Mouse (Mus musculus) embryonic facial prominence, embryonic 10.5 days (tissue): ENCODE results near the gene Intu. TPM values are rescaled to one million over a fixed set of nuclear protein-coding genes. Genes with fewer than 3 reads are reported as not detected.

ENCODE experiments used
- DNase-seq: peaks from one replicate; pipeline ENCODE4 v3.0.0-alpha.2; 2017; ENCODE audit warnings: low spot score
- H3K27ac ChIP-seq: fragments of 300-500 bp; sonication (generic); replicated peaks from 2 replicates; pipeline ENCODE4 v1.5.1; 2016; ENCODE audit warnings: mild to moderate bottlenecking
- H3K27me3 ChIP-seq: fragments of 300-500 bp; sonication (generic); replicated peaks from 2 replicates; pipeline ENCODE4 v1.6.1; 2016; ENCODE audit warnings: low read depth, mild to moderate bottlenecking; ENCODE audit not compliant: poor library complexity, severe bottlenecking
- H3K36me3 ChIP-seq: fragments of 300-500 bp; sonication (generic); replicated peaks from 2 replicates; pipeline ENCODE4 v1.6.1; 2016; ENCODE audit warnings: mild to moderate bottlenecking, moderate library complexity
- H3K4me1 ChIP-seq: fragments of 300-500 bp; sonication (generic); 2 replicates; pipeline ENCODE4 v1.6.1; 2016
- H3K4me3 ChIP-seq: fragments of 300-500 bp; sonication (generic); 2 replicates; pipeline ENCODE4 v1.5.1; 2016; ENCODE audit warnings: mild to moderate bottlenecking, moderate library complexity
- H3K9me3 ChIP-seq: fragments of 300-500 bp; sonication (generic); 2 replicates; pipeline ENCODE4 v1.6.1; 2016; ENCODE audit warnings: mild to moderate bottlenecking
- WGBS: fragments of 180-500 bp; shearing (Covaris S2); methylation state at CpG from one replicate; pipeline ENCODE4 v1.1.7; 2016; 5-methylcytosine and 5-hydroxymethylcytosine counted together
- polyA plus RNA-seq: library from polyadenylated mRNA; unstranded; fragments of >200 nt; fragmentation: Nextera tagmentation; extraction: Ambion mirVana; gene quantifications from 2 replicates; pipeline ENCODE4 v1.2.1, GENCODE M21; 2016

Intu gene
- polyA plus RNA-seq, 1 experiment from 2014 or later = 6.0 TPM

- H3K36me3 ChIP-seq = peaks cover 45% of the 10 kb centered on the region
- no peak overlapping the region for H3K4me3 ChIP-seq
- no peak for DNase-seq
- H3K27me3 ChIP-seq = no peaks in the 10 kb centered on the region
- 86% methylated on average over 8 of the region's 8 CpGs for WGBS
- H3K27ac ChIP-seq = no peak overlapping the region
- H3K9me3 ChIP-seq = no peaks in the 10 kb centered on the region
- H3K4me1 ChIP-seq = no peaks in the 10 kb centered on the region
Observed at GRCm38 (mm10) chr3:40666861-40667719, 136.0 kb downstream of the Intu start.

- no peaks in the 10 kb centered on the region for H3K9me3 ChIP-seq
- 74% methylated on average over 6 of the region's 6 CpGs for WGBS
- no peak overlapping the region for H3K27ac ChIP-seq
- H3K4me3 ChIP-seq = no peak overlapping the region
- H3K27me3 ChIP-seq = no peaks in the 10 kb centered on the region
- peaks cover 33% of the 10 kb centered on the region for H3K36me3 ChIP-seq
- DNase-seq = no peak
- H3K4me1 ChIP-seq = peaks cover 3% of the 10 kb centered on the region; the same call in 1 of the 2 replicates
Observed at GRCm38 (mm10) chr3:40668889-40669288, 137.8 kb downstream of the Intu start.

- no peaks in the 10 kb centered on the region for H3K27me3 ChIP-seq
- H3K36me3 ChIP-seq = peaks cover 30% of the 10 kb centered on the region
- 91% methylated on average over 3 of the region's 3 CpGs for WGBS
- H3K4me3 ChIP-seq = no peak overlapping the region
- no peaks in the 10 kb centered on the region for H3K9me3 ChIP-seq
- no peak overlapping the region for H3K27ac ChIP-seq
- H3K4me1 ChIP-seq = peaks cover 6% of the 10 kb centered on the region
- no peak for DNase-seq
Observed at GRCm38 (mm10) chr3:40669395-40669794, 138.3 kb downstream of the Intu start.

- Histone ChIP-seq H3K36me3 (no peaks in the 10 kb centered on the region; the same call in 1 of the 2 replicates), H3K4me1 (peaks cover 27% of the 10 kb centered on the region), H3K4me3 (no peak overlapping the region), H3K27me3 (no peaks in the 10 kb centered on the region), H3K27ac (no peak overlapping the region), H3K9me3 (no peaks in the 10 kb centered on the region)
- whole genome bisulfite sequencing = 69% methylated on average over 1 of the region's 1 CpGs
- DNase-seq = no peak
Observed at GRCm38 (mm10) chr3:40673515-40673914, 142.4 kb downstream of the Intu start.

GRCm38 (mm10) chr3:40674873-40675405 is 143.9 kb downstream of the Intu start:
- no peak for DNase-seq
- peaks cover 27% of the 10 kb centered on the region for H3K4me1 ChIP-seq
- H3K9me3 ChIP-seq = no peaks in the 10 kb centered on the region
- H3K4me3 ChIP-seq = no peak overlapping the region
- H3K27ac ChIP-seq = no peak overlapping the region
- no peaks in the 10 kb centered on the region for H3K27me3 ChIP-seq
- 30% methylated on average over 8 of the region's 8 CpGs for WGBS
- H3K36me3 ChIP-seq = peaks cover 3% of the 10 kb centered on the region; the same call in 1 of the 2 replicates

- WGBS = 22% methylated on average over 1 of the region's 1 CpGs
- H3K4me3 ChIP-seq = no peak overlapping the region
- no peaks in the 10 kb centered on the region for H3K9me3 ChIP-seq
- H3K27me3 ChIP-seq = no peaks in the 10 kb centered on the region
- no peak for DNase-seq
- H3K27ac ChIP-seq = no peak overlapping the region
- H3K36me3 ChIP-seq = peaks cover 14% of the 10 kb centered on the region
- H3K4me1 ChIP-seq = peaks cover 38% of the 10 kb centered on the region
Observed at GRCm38 (mm10) chr3:40678856-40679255, 147.8 kb downstream of the Intu start.

GRCm38 (mm10) chr3:40682404-40682803 is 151.3 kb downstream of the Intu start:
- DNase-seq = no peak
- peaks cover 40% of the 10 kb centered on the region for H3K4me1 ChIP-seq
- H3K27me3 ChIP-seq = no peaks in the 10 kb centered on the region
- no peak overlapping the region for H3K4me3 ChIP-seq
- no peaks in the 10 kb centered on the region for H3K9me3 ChIP-seq
- H3K36me3 ChIP-seq = peaks cover 14% of the 10 kb centered on the region
- no peak overlapping the region for H3K27ac ChIP-seq
- WGBS = 66% methylated on average over 11 of the region's 11 CpGs

- H3K4me3 ChIP-seq = no peak overlapping the region
- WGBS = 90% methylated on average over 18 of the region's 18 CpGs
- H3K9me3 ChIP-seq = no peaks in the 10 kb centered on the region
- no peak for DNase-seq
- peaks cover 46% of the 10 kb centered on the region for H3K4me1 ChIP-seq
- no peaks in the 10 kb centered on the region for H3K27me3 ChIP-seq
- peak overlapping the region; percentile 57; the same call in 1 of the 2 replicates for H3K27ac ChIP-seq
- H3K36me3 ChIP-seq = peaks cover 20% of the 10 kb centered on the region
Observed at GRCm38 (mm10) chr3:40683171-40683570, 152.1 kb downstream of the Intu start.

GRCm38 (mm10) chr3:40685855-40686515 is 154.9 kb downstream of the Intu start:
- peak; percentile 67 for DNase-seq
- Histone ChIP-seq H3K4me1 (peaks cover 38% of the 10 kb centered on the region), H3K27me3 (no peaks in the 10 kb centered on the region), H3K9me3 (no peaks in the 10 kb centered on the region), H3K36me3 (peaks cover 24% of the 10 kb centered on the region), H3K27ac (peak overlapping the region; percentile 62), H3K4me3 (no peak overlapping the region)
- WGBS = 9% methylated on average over 3 of the region's 3 CpGs

GRCm38 (mm10) chr3:40686836-40687235 is 155.8 kb downstream of the Intu start:
- WGBS = 18% methylated on average over 9 of the region's 9 CpGs
- peaks cover 24% of the 10 kb centered on the region for H3K36me3 ChIP-seq
- no peak overlapping the region for H3K4me3 ChIP-seq
- no peaks in the 10 kb centered on the region for H3K27me3 ChIP-seq
- no peak for DNase-seq
- peak overlapping the region; percentile 62 for H3K27ac ChIP-seq
- H3K4me1 ChIP-seq = peaks cover 38% of the 10 kb centered on the region
- H3K9me3 ChIP-seq = no peaks in the 10 kb centered on the region

- peak; percentile 18 for DNase-seq
- Histone ChIP-seq H3K9me3 (no peaks in the 10 kb centered on the region), H3K4me1 (peaks cover 34% of the 10 kb centered on the region), H3K36me3 (peaks cover 27% of the 10 kb centered on the region), H3K27me3 (no peaks in the 10 kb centered on the region), H3K27ac (no peak overlapping the region), H3K4me3 (no peak overlapping the region)
- WGBS = 50% methylated on average over 3 of the region's 3 CpGs
Observed at GRCm38 (mm10) chr3:40687588-40687987, 156.5 kb downstream of the Intu start.

GRCm38 (mm10) chr3:40691566-40691965 is 160.5 kb downstream of the Intu start:
- no peaks in the 10 kb centered on the region for H3K27me3 ChIP-seq
- peaks cover 16% of the 10 kb centered on the region for H3K4me1 ChIP-seq
- no peak for DNase-seq
- peaks cover 18% of the 10 kb centered on the region for H3K36me3 ChIP-seq
- H3K27ac ChIP-seq = no peak overlapping the region
- no peaks in the 10 kb centered on the region for H3K9me3 ChIP-seq
- 89% methylated on average over 6 of the region's 6 CpGs for WGBS
- H3K4me3 ChIP-seq = no peak overlapping the region
